Mouse (Mus musculus) layer of hippocampus, adult 9-11 months (tissue): Measurements from ENCODE around the gene Polr3h.

Experiments used
- DNase-seq: peaks from one replicate; pipeline ENCODE4 v3.0.0; 2022

Polr3h gene

DNA sequence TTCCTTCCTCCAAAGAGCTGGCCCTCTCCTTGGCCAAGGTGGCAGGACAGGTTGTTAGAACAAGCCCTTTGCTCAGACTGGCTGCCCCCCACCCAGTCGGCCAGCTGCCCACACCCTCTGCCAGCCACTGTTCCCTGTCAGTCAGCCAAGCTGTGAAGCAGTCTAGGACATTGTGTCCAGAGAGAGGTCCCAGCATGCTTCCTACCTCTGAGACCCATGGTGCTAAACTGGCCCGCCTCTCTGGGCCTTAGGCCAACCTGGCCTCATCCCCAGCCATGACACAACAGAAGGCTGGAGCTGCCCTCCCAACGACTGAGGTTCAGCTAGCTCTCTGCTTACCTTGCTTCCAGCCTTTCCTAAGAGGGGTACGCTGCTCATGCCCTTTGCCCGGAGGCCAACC lies 86.4 kb downstream of the Polr3h start:
- peak; percentile 93 for DNase-seq

DNA sequence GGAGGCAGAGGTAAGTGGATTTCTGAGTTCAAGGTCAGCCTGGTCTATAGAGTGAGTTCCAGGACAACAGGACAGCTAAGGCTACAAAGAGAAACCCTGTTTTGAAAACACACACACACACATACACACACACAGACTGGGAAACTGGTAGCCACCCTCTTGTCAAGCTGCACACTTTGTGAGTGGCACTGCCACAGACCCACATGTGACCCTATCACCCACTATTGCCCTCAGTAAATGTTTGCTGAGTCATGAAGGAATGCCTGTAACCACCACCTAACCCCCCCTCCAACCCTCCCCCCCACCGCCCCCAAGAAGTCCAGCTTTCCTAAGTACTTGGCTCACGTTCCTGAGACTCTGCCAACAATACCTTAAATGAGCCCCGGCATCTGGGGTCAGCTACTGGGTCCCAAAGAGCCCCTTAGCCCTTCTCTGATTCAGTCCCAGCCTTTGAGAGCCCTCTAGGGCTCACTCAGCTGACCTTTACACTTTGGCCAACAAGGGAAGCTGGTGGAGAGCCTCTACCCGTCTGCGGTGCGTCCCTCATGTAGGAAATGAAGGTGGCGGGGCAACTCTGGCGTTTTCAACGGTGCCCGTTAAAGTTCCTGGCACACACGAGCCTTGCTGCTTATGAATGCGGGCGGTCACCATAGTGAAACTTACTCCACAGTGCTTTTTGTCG lies 87.3 kb downstream of the Polr3h start:
- DNase-seq: no peak
